Mouse (Mus musculus) limb, embryonic 14.5 days (tissue): ENCODE results near the gene Capn1. TPM values are rescaled to one million over a fixed set of nuclear protein-coding genes. Genes with fewer than 3 reads are reported as not detected.
A peak's percentile ranks its signal among the peaks of the same experiment; 100 is the strongest.

ENCODE experiments used
- ATAC-seq: fragments of 200-750 bp; cut with Nextera tagmentation; 2 replicates; pipeline ENCODE4 v1.8.0; 2017; ENCODE audit warnings: low read depth, moderate number of reproducible peaks, moderate TSS enrichment; ENCODE audit not compliant: low FRiP score
- DNase-seq: peaks from one replicate; pipeline ENCODE4 v3.0.0-alpha.2; 2015; ENCODE audit warnings: low spot score
- H3K27ac ChIP-seq: fragments of 300-500 bp; sonication (generic); replicated peaks from 2 replicates; pipeline ENCODE4 v1.5.1; 2014; ENCODE audit warnings: low read depth, mild to moderate bottlenecking, low read length, moderate library complexity, mixed read lengths
- H3K27me3 ChIP-seq: fragments of 300-500 bp; sonication (generic); 2 replicates; pipeline ENCODE4 v1.6.1; 2014; ENCODE audit warnings: low read length, mixed read lengths; ENCODE audit not compliant: control insufficient read depth, insufficient read depth
- H3K36me3 ChIP-seq: fragments of 300-500 bp; sonication (generic); 2 replicates; pipeline ENCODE4 v1.6.1; 2014; ENCODE audit warnings: mild to moderate bottlenecking, low read length, moderate library complexity, mixed read lengths; ENCODE audit not compliant: control insufficient read depth, insufficient read depth
- H3K4me1 ChIP-seq: fragments of 300-500 bp; sonication (generic); 2 replicates; pipeline ENCODE4 v1.6.1; 2014; ENCODE audit warnings: antibody characterized with exemption, low read length, mixed read lengths; ENCODE audit not compliant: control insufficient read depth, insufficient read depth
- H3K4me2 ChIP-seq: fragments of 300-500 bp; sonication (generic); replicated peaks from 2 replicates; pipeline ENCODE4 v1.6.1; 2014; ENCODE audit warnings: low read depth, mild to moderate bottlenecking, low read length, moderate library complexity; ENCODE audit not compliant: severe bottlenecking
- H3K4me3 ChIP-seq: fragments of 300-500 bp; sonication (generic); replicated peaks from 2 replicates; pipeline ENCODE4 v1.5.1; 2014; ENCODE audit warnings: low read length
- H3K9ac ChIP-seq: fragments of 300-500 bp; sonication (generic); 2 replicates; pipeline ENCODE4 v1.6.1; 2014; ENCODE audit warnings: mild to moderate bottlenecking, low read depth, low read length, moderate library complexity; ENCODE audit not compliant: severe bottlenecking
- H3K9me3 ChIP-seq: fragments of 300-500 bp; sonication (generic); 2 replicates; pipeline ENCODE4 v1.6.1; 2016; ENCODE audit warnings: low read length; ENCODE audit not compliant: control insufficient read depth
- POLR2A ChIP-seq: fragments of 200-500 bp; IDR thresholded peaks from 2 replicates; pipeline ENCODE4 v1.8.0; 2012; ENCODE audit warnings: inconsistent platforms, mild to moderate bottlenecking, moderate library complexity, borderline replicate concordance; ENCODE audit not compliant: insufficient read depth, insufficient read length; ENCODE audit errors: extremely low read depth
- WGBS: fragments of 180-500 bp; shearing (Covaris S2); extraction: QIAGEN DNeasy Blood & Tissue Kit; methylation state at CpG from one replicate; pipeline ENCODE4 v1.1.7; 2014; 5-methylcytosine and 5-hydroxymethylcytosine counted together
- polyA plus RNA-seq, 2 experiments: library from polyadenylated mRNA; depleted of rRNA in 1 of 2; stranded (reverse) in 1 of 2; unstranded in 1 of 2; fragments of >200 nt; fragmentation: Nextera tagmentation in 1 of 2; extraction: Ambion mirVana in 1 of 2; gene quantifications; 2 replicates each; pipeline versions ENCODE4 v1.2.1 to v1.2.3; 2012 to 2014

The Capn1 gene
- polyA plus RNA-seq, 2 experiments: 19.7 to 29.0 TPM

DNA sequence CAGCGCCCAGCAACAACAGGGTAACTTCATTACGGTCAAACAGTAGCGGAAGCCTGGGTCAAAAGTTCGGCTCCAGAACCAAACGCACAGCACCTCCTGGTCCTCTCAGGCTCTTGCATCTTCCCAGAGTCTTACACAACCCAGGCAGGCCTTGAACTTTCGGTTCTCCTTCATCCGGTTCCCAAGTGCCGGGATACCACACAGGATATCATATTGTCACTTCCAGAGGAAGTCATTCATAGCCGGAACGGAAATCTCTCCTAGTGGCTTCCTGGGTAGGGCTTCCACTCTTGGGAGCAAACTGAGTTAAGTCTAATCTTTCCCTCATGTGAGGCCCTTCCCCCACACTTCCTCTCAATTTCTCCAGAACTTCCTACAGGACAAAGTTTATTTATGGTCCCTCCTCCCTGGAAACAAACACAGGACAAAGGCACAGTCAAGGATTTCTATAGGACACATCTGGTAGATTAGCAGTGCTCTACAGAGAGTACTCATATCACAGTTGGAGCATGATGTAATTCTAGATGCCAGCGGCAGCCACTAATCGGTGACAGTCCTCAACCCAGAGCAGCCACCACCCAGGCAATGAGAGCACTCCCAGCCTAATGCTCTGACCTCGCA lies 63.5 kb downstream of the Capn1 start:
- ATAC-seq (no peak; the same call in 1 of the 2 replicates), DNase-seq (peak; percentile 51)
- H3K27me3 ChIP-seq: no peaks in the 10 kb centered on the region
- H3K4me1 ChIP-seq: no peaks in the 10 kb centered on the region
- H3K27ac ChIP-seq: peak overlapping the region; percentile 40; the same call in 1 of the 2 replicates
- no peak overlapping the region for H3K9ac ChIP-seq
- H3K36me3 ChIP-seq: peaks cover 85% of the 10 kb centered on the region
- H3K4me3 ChIP-seq: no peak overlapping the region
- H3K4me2 ChIP-seq: no peak overlapping the region
- H3K9me3 ChIP-seq: no peaks in the 10 kb centered on the region
- WGBS: 70% methylated on average over 13 of the region's 13 CpGs
- TF ChIP-seq POLR2A: no peak

GRCm38 (mm10) chr19:5951631-5952030 lies 64.1 kb downstream of the Capn1 start:
- Histone ChIP-seq H3K4me1 (no peaks in the 10 kb centered on the region), H3K27ac (no peak overlapping the region), H3K4me3 (no peak overlapping the region), H3K36me3 (peaks cover 83% of the 10 kb centered on the region), H3K9me3 (no peaks in the 10 kb centered on the region), H3K27me3 (no peaks in the 10 kb centered on the region), H3K9ac (no peak overlapping the region), H3K4me2 (no peak overlapping the region)
- TF ChIP-seq POLR2A: no peak
- no peak for DNase-seq
- no peak for ATAC-seq
- 88% methylated on average over 16 of the region's 16 CpGs for WGBS

DNA sequence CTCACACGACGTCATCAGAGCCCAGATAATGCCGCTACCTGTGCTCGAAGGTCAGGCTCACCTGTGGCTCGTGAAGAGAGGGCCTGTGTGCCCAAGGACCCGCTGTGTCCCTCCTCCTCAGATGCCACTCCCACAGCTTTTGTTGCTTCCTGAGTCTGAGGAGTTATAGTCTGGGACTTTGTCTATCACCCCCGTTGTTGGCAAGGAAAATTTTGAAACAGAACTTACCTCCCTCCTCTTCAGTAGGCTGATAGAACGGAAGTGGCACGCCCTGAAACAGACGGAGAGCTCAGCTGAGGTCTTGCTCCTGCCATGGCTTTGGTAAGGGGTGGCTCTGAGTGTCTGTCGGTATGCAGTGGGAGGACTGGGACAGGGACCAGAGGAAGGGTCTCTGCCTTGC lies 65.5 kb downstream of the Capn1 start:
- 96% methylated on average over 11 of the region's 11 CpGs for WGBS
- no peaks in the 10 kb centered on the region for H3K9me3 ChIP-seq
- H3K27me3 ChIP-seq: no peaks in the 10 kb centered on the region
- peaks cover 90% of the 10 kb centered on the region for H3K36me3 ChIP-seq
- no peak overlapping the region for H3K4me2 ChIP-seq
- no peak overlapping the region for H3K9ac ChIP-seq
- no peak overlapping the region for H3K4me3 ChIP-seq
- ATAC-seq (no peak), DNase-seq (no peak)
- TF ChIP-seq POLR2A: no peak
- H3K27ac ChIP-seq: no peak overlapping the region
- H3K4me1 ChIP-seq: no peaks in the 10 kb centered on the region

GRCm38 (mm10) chr19:5945891-5946290 lies 69.8 kb downstream of the Capn1 start:
- Histone ChIP-seq H3K27ac (no peak overlapping the region), H3K4me2 (no peak overlapping the region), H3K4me1 (no peaks in the 10 kb centered on the region), H3K9ac (no peak overlapping the region), H3K9me3 (no peaks in the 10 kb centered on the region), H3K4me3 (no peak overlapping the region), H3K27me3 (no peaks in the 10 kb centered on the region), H3K36me3 (peaks cover 83% of the 10 kb centered on the region)
- TF ChIP-seq POLR2A: no peak
- ATAC-seq (no peak), DNase-seq (no peak)
- WGBS: 85% methylated on average over 8 of the region's 8 CpGs

GRCm38 (mm10) chr19:5945027-5945426 lies 70.7 kb downstream of the Capn1 start:
- H3K9me3 ChIP-seq: no peaks in the 10 kb centered on the region
- H3K27ac ChIP-seq: 0 out of 2 replicates have a peak overlapping the region, but pooled peaks have one; percentile 5
- no peak for ATAC-seq
- 71% methylated on average over 7 of the region's 7 CpGs for WGBS
- no peak overlapping the region for H3K4me2 ChIP-seq
- no peaks in the 10 kb centered on the region for H3K4me1 ChIP-seq
- no peak overlapping the region for H3K4me3 ChIP-seq
- no peak for TF ChIP-seq POLR2A
- peaks cover 80% of the 10 kb centered on the region for H3K36me3 ChIP-seq
- DNase-seq: peak; percentile 50
- no peaks in the 10 kb centered on the region for H3K27me3 ChIP-seq
- no peak overlapping the region for H3K9ac ChIP-seq
